Mouse (Mus musculus) midbrain, embryonic 11.5 days (tissue): ENCODE results near the gene Ablim1. TPM values are rescaled to one million over a fixed set of nuclear protein-coding genes. Genes with fewer than 3 reads are reported as not detected.

Experiments used
- ATAC-seq: fragments of 200-750 bp; cut with Nextera tagmentation; 2 replicates; pipeline ENCODE4 v1.8.0; 2017; ENCODE audit warnings: moderate TSS enrichment, moderate library complexity; ENCODE audit not compliant: low FRiP score
- DNase-seq: peaks from one replicate; pipeline ENCODE4 v3.0.0; 2015; ENCODE audit warnings: low spot score; ENCODE audit errors: missing footprints
- H3K27ac ChIP-seq: fragments of 300-500 bp; sonication (generic); 2 replicates; pipeline ENCODE4 v1.5.1; 2014; ENCODE audit warnings: low read depth, low read length
- H3K27me3 ChIP-seq: fragments of 300-500 bp; sonication (generic); 2 replicates; pipeline ENCODE4 v1.6.1; 2014; ENCODE audit warnings: mild to moderate bottlenecking, low read length, moderate library complexity, mixed read lengths; ENCODE audit not compliant: control insufficient read depth, insufficient read depth
- H3K36me3 ChIP-seq: fragments of 300-500 bp; sonication (generic); 2 replicates; pipeline ENCODE4 v1.6.1; 2014; ENCODE audit warnings: mild to moderate bottlenecking, low read length, moderate library complexity, mixed read lengths; ENCODE audit not compliant: control insufficient read depth, insufficient read depth
- H3K4me1 ChIP-seq: fragments of 300-500 bp; sonication (generic); 2 replicates; pipeline ENCODE4 v1.6.1; 2014; ENCODE audit warnings: low read length; ENCODE audit not compliant: control insufficient read depth, insufficient read depth
- H3K4me2 ChIP-seq: fragments of 300-500 bp; sonication (generic); 2 replicates; pipeline ENCODE4 v1.6.1; 2014; ENCODE audit warnings: mild to moderate bottlenecking, moderate library complexity
- H3K4me3 ChIP-seq: fragments of 300-500 bp; sonication (generic); 2 replicates; pipeline ENCODE4 v1.5.1; 2014; ENCODE audit warnings: low read depth, low read length
- H3K9ac ChIP-seq: fragments of 300-500 bp; sonication (generic); 2 replicates; pipeline ENCODE4 v1.6.1; 2014; ENCODE audit warnings: low read length
- H3K9me3 ChIP-seq: fragments of 300-500 bp; sonication (generic); 2 replicates; pipeline ENCODE4 v1.6.1; 2016; ENCODE audit warnings: low read length; ENCODE audit not compliant: control insufficient read depth
- WGBS: fragments of 180-500 bp; shearing (Covaris S2); extraction: QIAGEN DNeasy Blood & Tissue Kit; methylation state at CpG from one replicate; pipeline ENCODE4 v1.1.7; 2014; 5-methylcytosine and 5-hydroxymethylcytosine counted together
- polyA plus RNA-seq: library from polyadenylated mRNA; unstranded; fragments of >200 nt; fragmentation: Nextera tagmentation; extraction: Ambion mirVana; gene quantifications from 2 replicates; pipeline ENCODE4 v1.2.1, GENCODE M21; 2014

Gene Ablim1
- polyA plus RNA-seq, 1 experiment from 2014 or later, result 18.3 TPM

DNA sequence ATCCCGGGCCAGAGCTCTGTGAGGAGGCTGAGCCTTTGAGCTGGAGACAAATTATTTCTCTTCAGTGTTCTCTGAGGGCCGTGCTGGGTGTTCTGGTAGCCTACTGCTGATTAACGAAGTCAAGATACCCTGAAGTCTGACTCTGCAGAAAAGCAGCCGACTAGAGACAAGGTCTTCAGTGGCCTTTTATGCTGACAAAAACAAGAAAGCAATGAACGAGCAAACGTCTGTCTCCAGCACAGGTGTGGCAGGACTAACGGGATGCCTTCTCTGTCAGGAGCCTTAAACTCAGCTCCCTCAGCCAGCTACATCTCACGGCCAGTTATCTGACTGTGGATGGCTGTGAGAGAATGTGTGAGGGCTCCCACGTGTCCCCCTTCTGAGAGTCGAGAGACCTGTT, 187.8 kb downstream of the Ablim1 start:
- Histone ChIP-seq H3K27me3 (no peaks in the 10 kb centered on the region), H3K9ac (no peak overlapping the region), H3K4me3 (no peak overlapping the region), H3K36me3 (no peaks in the 10 kb centered on the region), H3K27ac (no peak overlapping the region), H3K9me3 (no peaks in the 10 kb centered on the region), H3K4me1 (no peaks in the 10 kb centered on the region), H3K4me2 (no peak overlapping the region)
- WGBS, result 70% methylated on average over 10 of the region's 10 CpGs
- ATAC-seq (no peak), DNase-seq (no peak)

- no peak overlapping the region for H3K4me2 ChIP-seq
- DNase-seq (no peak), ATAC-seq (no peak)
- H3K27ac ChIP-seq, result no peak overlapping the region
- H3K9ac ChIP-seq, result no peak overlapping the region
- 85% methylated on average over 4 of the region's 4 CpGs for WGBS
- no peaks in the 10 kb centered on the region for H3K4me1 ChIP-seq
- H3K36me3 ChIP-seq, result no peaks in the 10 kb centered on the region
- H3K4me3 ChIP-seq, result no peak overlapping the region
- H3K9me3 ChIP-seq, result no peaks in the 10 kb centered on the region
- no peaks in the 10 kb centered on the region for H3K27me3 ChIP-seq
Measured at GRCm38 (mm10) chr19:57124906-57125305, 189.8 kb downstream of the Ablim1 start.

GRCm38 (mm10) chr19:57124138-57124519, 190.6 kb downstream of the Ablim1 start:
- Histone ChIP-seq H3K9me3 (no peaks in the 10 kb centered on the region), H3K27ac (no peak overlapping the region), H3K4me2 (no peak overlapping the region), H3K9ac (no peak overlapping the region), H3K36me3 (no peaks in the 10 kb centered on the region), H3K4me1 (peaks cover 5% of the 10 kb centered on the region; the same call in 1 of the 2 replicates), H3K27me3 (no peaks in the 10 kb centered on the region; the same call in 1 of the 2 replicates), H3K4me3 (no peak overlapping the region)
- 71% methylated on average over 2 of the region's 2 CpGs for WGBS
- ATAC-seq (no peak), DNase-seq (no peak)

GRCm38 (mm10) chr19:57123503-57124137, 191.1 kb downstream of the Ablim1 start:
- Histone ChIP-seq H3K9ac (no peak overlapping the region), H3K27me3 (no peaks in the 10 kb centered on the region; the same call in 1 of the 2 replicates), H3K36me3 (no peaks in the 10 kb centered on the region), H3K27ac (no peak overlapping the region), H3K4me2 (no peak overlapping the region), H3K9me3 (no peaks in the 10 kb centered on the region), H3K4me3 (no peak overlapping the region), H3K4me1 (peaks cover 8% of the 10 kb centered on the region; the same call in 1 of the 2 replicates)
- WGBS, result 73% methylated on average over 11 of the region's 11 CpGs
- ATAC-seq, result no peak
- DNase-seq, result no peak

DNA sequence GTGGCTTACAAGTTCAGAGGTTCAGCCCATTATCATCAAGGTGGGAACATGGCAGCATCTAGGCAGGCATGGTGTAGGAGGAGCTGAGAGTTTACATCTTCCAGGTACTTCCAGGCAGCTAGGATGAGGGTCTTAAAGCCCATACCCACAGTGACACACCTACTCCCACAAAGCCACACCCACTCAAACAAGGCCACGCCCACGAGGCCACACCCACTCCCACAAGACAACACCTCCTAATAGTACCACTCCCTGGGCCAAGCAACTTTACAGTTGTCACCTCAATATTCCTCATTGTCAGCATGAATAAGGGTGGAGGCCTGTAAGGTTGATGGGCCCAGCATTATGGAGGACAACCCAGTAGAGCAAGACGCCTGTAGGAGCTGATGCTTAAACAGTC, 192.5 kb downstream of the Ablim1 start:
- no peak overlapping the region for H3K27ac ChIP-seq
- H3K4me1 ChIP-seq, result peaks cover 12% of the 10 kb centered on the region; the same call in 1 of the 2 replicates
- H3K9ac ChIP-seq, result no peak overlapping the region
- 87% methylated on average over 3 of the region's 3 CpGs for WGBS
- DNase-seq, result no peak
- no peak for ATAC-seq
- no peak overlapping the region for H3K4me2 ChIP-seq
- H3K9me3 ChIP-seq, result no peaks in the 10 kb centered on the region
- no peaks in the 10 kb centered on the region for H3K36me3 ChIP-seq
- no peaks in the 10 kb centered on the region; the same call in 1 of the 2 replicates for H3K27me3 ChIP-seq
- H3K4me3 ChIP-seq, result no peak overlapping the region

DNA sequence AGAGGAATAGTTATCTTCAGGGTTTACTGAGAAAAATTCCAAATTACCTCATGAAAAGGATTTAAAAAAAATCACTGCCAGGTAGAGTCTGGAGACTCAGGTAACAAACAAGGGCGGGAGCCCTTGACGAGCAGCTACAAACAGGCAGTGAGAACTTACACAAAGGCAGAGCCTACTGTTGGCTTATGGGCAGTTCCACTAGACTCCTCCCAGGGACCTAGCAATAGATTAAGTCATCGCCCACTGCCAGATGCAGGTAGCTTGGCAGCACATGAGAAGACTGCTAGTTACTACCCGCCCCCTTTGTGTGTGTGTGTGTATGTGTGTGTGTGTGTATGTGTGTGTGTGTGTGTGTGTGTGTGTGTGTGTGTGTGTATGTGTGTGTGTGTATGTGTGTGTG, 193.7 kb downstream of the Ablim1 start:
- H3K4me3 ChIP-seq, result no peak overlapping the region
- H3K9me3 ChIP-seq, result no peaks in the 10 kb centered on the region
- no peak overlapping the region for H3K4me2 ChIP-seq
- H3K27me3 ChIP-seq, result no peaks in the 10 kb centered on the region; the same call in 1 of the 2 replicates
- no peak overlapping the region for H3K27ac ChIP-seq
- H3K36me3 ChIP-seq, result no peaks in the 10 kb centered on the region
- ATAC-seq, result no peak
- no peak for DNase-seq
- 92% methylated on average over 4 of the region's 4 CpGs for WGBS
- peaks cover 18% of the 10 kb centered on the region for H3K4me1 ChIP-seq
- H3K9ac ChIP-seq, result no peak overlapping the region

GRCm38 (mm10) chr19:57119661-57120060, 195.1 kb downstream of the Ablim1 start:
- ATAC-seq (no peak), DNase-seq (no peak)
- Histone ChIP-seq H3K4me1 (peaks cover 20% of the 10 kb centered on the region), H3K4me3 (no peak overlapping the region), H3K27me3 (no peaks in the 10 kb centered on the region; the same call in 1 of the 2 replicates), H3K36me3 (no peaks in the 10 kb centered on the region), H3K9ac (no peak overlapping the region), H3K4me2 (no peak overlapping the region), H3K9me3 (no peaks in the 10 kb centered on the region), H3K27ac (no peak overlapping the region)
- WGBS, result 76% methylated on average over 3 of the region's 3 CpGs

GRCm38 (mm10) chr19:57118785-57119565, 195.7 kb downstream of the Ablim1 start:
- WGBS, result 41% methylated on average over 22 of the region's 22 CpGs
- H3K9ac ChIP-seq, result peak overlapping the region; percentile 58
- no peaks in the 10 kb centered on the region for H3K36me3 ChIP-seq
- no peaks in the 10 kb centered on the region for H3K9me3 ChIP-seq
- peak overlapping the region; percentile 46 for H3K4me2 ChIP-seq
- DNase-seq (peak; percentile 94), ATAC-seq (peak; percentile 65)
- H3K4me3 ChIP-seq, result peak overlapping the region; percentile 25
- H3K27me3 ChIP-seq, result no peaks in the 10 kb centered on the region; the same call in 1 of the 2 replicates
- H3K27ac ChIP-seq, result peak overlapping the region; percentile 26; the same call in 1 of the 2 replicates
- H3K4me1 ChIP-seq, result peaks cover 20% of the 10 kb centered on the region

DNA sequence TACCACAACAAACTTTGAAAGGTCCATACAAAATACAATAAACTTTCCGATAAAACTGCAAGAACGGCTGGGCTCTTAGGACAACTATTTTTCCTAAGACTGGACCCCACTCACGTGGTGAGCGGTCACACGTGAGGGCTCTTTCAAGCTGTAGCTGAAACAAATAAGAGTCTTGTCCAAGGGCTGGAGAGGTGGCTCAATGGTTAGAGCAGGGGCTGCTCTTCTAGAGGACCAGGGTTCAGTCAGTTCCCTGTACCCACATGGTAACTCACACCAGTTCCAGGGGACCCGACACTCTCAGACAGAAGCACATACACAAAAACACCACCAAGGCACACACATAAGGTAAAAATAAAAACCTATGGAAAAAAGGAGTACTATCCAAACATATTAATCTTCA, 197.0 kb downstream of the Ablim1 start:
- no peak for ATAC-seq
- Histone ChIP-seq H3K4me3 (no peak overlapping the region), H3K27me3 (no peaks in the 10 kb centered on the region; the same call in 1 of the 2 replicates), H3K4me2 (peak overlapping the region; percentile 46; the same call in 1 of the 2 replicates), H3K4me1 (peaks cover 20% of the 10 kb centered on the region), H3K27ac (no peak overlapping the region), H3K9ac (no peak overlapping the region), H3K9me3 (no peaks in the 10 kb centered on the region), H3K36me3 (no peaks in the 10 kb centered on the region)
- DNase-seq, result peak; percentile 83
- WGBS, result 18% methylated on average over 6 of the region's 6 CpGs
